Mouse (Mus musculus): ENCODE measurements around the gene Pate2. TPM values are rescaled to one million over a fixed set of nuclear protein-coding genes. Genes with fewer than 3 reads are reported as not detected.
A peak's percentile ranks its signal among the peaks of the same experiment; 100 is the strongest.
"Not testable (repeated sequence)": the region's sequence is repeated elsewhere in the genome, so short reads cannot be mapped to it uniquely, and the experiment has no call there.

Pate2 gene
- total RNA-seq, 1 experiment from 2014 or later, result not detected

DNA sequence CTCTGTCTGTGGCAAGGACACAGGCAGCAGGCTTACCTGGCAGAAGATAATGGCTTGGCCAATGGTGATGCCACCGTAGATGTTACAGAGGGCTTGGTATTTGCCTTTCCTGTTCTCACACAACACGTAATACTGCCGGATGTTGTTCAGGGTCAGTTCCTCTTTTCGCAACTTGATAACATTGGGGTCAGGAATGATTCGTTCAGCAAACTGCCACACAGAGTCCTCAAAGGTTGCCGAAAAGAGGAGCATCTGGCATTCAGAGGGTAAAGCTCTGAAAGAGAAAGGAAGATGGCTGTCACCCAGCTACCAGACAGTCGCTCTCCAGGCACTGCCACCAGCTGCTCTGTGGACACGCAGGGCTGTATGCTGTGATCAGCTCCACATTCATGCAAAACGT lies 23.3 kb upstream of the Pate2 start:
- peak; percentile 59 for ATAC-seq (replicated peaks; ENCODE audit: insufficient number of reproducible peaks, low FRiP score, low TSS enrichment, poor library complexity, severe bottlenecking)

DNA sequence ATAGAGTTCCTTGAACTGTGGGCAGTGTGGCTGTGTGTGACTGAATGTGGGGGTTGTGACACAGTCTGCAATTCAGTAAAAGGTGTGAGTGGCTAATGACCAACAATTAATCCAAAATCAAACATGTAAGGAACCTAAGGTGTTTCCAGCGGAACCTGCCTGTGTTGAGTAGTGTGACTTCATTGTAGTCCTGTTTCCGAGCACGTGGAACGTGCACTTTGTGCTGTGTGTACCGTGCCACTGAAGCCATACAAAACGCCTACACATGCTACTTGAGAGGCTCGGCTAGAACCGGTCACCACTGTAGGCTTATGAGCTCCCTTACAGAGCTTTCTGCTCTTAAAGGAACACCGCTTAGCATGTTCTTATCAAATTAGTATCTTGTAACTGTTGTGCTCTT lies 21.6 kb upstream of the Pate2 start:
- ATAC-seq (replicated peaks; ENCODE audit: insufficient number of reproducible peaks, low FRiP score, low TSS enrichment, poor library complexity, severe bottlenecking), result no peak

DNA sequence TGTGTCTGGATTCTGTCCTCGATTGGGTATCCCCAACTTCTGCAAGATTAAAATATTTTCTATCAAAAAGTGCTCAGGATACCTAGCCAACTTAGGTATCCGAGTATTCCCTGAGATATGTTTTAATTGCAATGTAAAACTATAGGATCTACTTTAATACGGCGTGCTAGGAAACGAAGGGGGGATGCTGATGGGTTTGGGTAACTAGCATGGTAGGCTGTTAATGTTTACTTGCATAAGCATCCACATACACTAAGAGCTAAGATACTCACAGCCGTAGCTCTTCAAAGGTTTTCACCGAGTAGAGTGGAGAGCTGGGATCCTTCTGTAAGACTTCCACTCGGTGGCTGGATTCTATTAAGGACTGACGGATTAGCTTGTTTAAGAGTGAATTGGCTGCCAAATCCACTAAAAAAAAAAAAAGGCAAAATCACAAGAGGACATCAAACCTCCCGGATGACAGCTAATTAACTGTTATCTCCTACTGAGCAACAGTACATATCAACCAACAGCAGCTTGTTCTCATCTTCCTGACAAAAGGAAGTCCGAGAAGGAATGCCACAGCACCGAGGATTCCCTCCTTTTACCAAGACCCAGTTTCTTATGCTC lies 13.5 kb upstream of the Pate2 start:
- ATAC-seq (replicated peaks; ENCODE audit: insufficient number of reproducible peaks, low FRiP score, low TSS enrichment, poor library complexity, severe bottlenecking), result no peak

DNA sequence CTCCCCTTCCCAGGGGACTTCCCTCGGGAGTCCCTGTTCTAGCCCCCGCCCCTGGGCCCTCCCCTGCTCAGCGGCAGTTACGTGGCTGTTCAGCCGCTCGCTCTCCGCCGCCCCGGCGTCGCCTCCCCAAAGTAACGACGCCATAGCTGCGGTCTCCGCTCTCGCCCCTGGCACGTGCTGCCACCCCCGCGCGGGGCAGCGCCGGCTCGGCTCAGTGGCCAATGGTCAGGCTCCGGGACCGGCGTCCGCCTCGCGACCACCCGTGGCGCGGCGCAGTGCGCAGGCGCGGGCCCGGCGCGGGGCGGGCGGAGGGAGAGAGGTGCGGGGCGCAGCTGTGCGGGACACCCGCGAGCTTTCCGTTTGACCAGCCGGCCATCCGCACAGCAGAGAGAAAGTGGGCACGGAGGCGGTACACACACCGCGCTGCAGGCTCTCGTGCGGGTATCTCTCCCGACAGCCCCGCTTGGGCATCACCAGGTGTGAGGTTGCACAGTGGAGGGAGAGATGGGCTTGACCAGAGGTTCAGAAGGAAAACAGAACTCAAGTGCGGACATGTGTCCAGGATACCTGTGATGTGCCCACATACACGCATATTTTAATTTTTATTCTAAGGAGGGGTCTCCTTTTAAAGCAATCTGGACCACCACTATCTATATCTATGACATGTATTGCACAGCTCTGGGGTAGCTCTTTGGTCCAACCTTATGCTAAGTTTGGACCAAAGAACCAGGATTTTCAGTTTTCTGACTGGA lies 11.7 kb upstream of the Pate2 start, which contains the start of the genes Ddx25 and Pus3:
Gene Ddx25, minus strand, starts transcription at position 272 of the 752 bp plus-strand sequence.
Gene Pus3, plus strand, starts transcription at position 339 of the 752 bp plus-strand sequence.
- ATAC-seq (replicated peaks; ENCODE audit: insufficient number of reproducible peaks, low FRiP score, low TSS enrichment, poor library complexity, severe bottlenecking), result 0 out of 2 replicates have a peak, but pooled peaks have one; percentile 23

DNA sequence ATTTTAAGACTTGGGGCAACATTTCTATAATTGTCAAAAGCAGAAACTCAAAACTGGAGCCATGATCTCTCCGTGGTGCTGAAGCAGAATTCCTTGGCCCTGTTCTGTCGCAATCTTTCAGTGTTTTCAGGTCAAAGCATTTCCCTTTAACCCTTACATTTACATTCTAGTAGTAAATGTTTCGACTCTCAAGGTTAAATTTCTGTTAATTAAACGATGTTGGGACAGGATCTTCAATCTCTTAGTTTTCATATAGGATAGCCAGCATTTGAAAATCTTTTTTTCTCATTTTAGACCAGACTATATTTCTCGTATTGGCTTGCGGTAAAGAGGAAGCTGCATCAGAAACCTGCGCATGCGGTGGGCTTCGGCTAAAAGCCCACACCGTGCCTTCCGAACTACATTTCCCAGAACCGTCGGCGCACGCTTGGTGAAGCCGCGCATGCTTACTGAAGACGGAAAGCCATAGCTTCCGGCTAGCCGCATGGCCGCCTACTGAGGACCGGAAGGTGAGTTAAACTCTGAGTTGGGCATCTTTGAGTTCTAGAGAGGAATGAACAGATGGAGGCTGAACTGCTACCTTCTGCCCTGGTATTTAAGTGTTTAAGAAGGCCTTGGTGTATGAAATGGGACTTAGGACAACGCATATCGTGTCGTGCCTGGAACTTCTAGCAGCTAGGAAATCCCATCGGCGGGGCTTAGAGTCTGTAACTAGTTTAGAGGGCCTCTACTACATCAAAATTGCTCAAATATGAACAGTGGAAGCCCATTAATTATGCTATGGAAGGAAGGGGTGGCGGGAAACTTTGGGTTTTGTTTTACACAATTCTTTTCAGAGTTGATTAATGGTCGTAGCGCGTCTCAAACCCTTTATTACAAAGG lies 10.8 kb upstream of the Pate2 start:
- ATAC-seq (replicated peaks; ENCODE audit: insufficient number of reproducible peaks, low FRiP score, low TSS enrichment, poor library complexity, severe bottlenecking), result peak; percentile 95

DNA sequence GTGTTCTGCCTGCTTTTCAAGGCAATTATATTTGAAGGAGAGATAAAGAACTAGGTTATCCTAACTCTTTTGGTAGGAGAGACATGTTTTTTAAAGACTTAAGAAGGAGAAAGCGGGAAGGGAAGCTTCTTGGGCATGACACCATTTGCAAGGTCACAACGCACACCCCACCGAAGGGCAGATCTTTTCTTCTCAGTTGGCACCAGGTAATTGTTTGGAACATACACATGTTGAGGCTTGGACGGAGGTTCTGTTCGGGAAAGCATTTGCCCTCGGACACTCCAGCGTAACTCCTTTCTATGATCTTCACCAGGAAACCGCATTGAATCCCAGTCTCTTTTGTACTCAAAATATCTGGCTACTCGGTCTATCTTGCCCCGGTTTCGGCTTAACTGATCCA lies 9.0 kb upstream of the Pate2 start:
- ATAC-seq (replicated peaks; ENCODE audit: insufficient number of reproducible peaks, low FRiP score, low TSS enrichment, poor library complexity, severe bottlenecking), result no peak

DNA sequence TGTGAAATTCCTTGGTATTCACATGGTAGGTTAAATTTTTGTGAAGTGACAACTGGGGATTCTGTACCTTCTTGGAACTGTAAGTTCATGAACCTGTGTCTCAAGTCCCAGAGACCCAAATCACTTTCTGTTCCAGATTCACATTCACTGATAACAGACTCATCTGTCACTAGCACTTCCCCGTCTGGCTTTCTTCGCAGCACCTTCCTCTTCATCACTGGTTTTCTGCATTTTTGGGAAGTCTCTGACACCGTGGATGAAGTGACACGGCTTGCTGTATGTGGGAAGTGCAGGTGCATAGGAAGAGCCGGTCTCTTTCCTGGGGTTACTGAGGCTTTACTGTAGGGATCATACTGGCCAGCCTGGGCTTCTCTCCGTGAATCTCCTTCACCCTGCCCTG lies 8.5 kb upstream of the Pate2 start:
- ATAC-seq (replicated peaks; ENCODE audit: insufficient number of reproducible peaks, low FRiP score, low TSS enrichment, poor library complexity, severe bottlenecking), result no peak

DNA sequence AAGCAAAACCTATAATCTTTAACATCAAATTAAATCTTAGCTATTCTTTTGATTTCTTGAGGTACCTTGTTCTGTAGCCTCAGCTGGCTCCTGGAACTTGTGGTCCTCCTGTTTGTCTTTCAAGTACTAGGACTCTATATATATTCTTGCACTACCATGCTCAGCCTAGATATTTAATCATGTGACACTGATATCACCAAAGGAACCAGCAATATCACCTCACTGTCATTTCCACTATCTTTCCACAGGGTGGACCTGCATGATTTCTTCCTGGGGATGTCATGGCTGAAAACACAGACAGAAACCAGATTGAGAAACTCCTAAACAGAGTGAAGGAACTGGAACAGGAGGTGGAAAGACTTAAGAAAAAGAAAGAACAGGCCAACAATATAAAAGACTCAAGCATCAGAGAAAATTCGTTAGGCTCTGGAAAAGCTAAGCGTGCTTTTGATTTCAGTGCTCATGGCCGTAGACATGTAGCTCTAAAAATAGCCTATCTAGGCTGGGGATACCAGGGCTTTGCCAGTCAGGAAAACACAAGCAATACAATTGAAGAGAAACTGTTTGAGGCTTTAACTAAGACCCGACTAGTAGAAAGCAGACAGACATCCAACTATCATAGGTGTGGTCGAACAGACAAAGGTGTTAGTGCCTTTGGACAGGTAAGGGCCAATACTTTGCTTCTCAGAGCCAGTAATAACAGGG lies 5.4 kb upstream of the Pate2 start:
- no peak for ATAC-seq (replicated peaks; ENCODE audit: insufficient number of reproducible peaks, low FRiP score, low TSS enrichment, poor library complexity, severe bottlenecking)

DNA sequence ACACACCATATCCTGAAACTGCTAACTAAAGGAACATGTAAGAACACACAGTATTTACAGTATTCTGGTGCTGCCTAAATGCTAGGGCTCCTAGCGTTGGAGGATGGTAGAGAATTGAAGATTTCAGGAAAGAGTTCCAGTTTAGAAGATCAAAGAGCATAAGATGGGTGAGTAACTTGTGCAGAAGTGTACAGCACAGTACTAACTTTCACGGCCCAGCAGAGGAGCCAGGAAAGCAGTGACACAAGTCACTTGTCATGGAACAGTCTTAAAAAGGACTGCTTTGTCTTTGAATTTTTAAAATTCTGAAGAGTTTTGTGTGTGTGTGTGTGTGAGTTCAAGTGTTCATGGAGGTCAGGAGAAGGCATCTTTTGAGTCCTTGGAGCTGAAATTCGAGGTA lies 2.1 kb upstream of the Pate2 start:
- ATAC-seq (replicated peaks; ENCODE audit: insufficient number of reproducible peaks, low FRiP score, low TSS enrichment, poor library complexity, severe bottlenecking), result no peak

DNA sequence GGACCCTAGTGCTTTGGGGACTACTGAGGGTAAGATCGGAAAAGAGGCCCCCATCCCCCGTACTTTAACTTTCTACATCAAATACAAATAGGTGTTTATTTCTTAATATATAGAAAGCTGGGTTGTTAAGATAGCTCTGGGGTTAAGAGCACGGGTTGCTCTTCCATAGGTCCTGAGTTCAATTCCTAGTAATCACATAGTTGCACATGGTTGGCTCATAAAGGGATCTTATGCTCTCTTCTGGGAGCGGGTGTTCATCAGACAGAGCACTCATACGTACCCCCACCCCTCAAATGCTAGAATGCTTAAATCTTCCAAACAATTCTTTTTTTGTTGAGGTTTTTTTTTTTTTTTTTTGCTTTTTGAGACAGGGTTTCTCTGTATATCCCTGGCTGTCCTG lies 579 bp downstream of the Pate2 start:
- no peak for ATAC-seq (replicated peaks; ENCODE audit: insufficient number of reproducible peaks, low FRiP score, low TSS enrichment, poor library complexity, severe bottlenecking)

DNA sequence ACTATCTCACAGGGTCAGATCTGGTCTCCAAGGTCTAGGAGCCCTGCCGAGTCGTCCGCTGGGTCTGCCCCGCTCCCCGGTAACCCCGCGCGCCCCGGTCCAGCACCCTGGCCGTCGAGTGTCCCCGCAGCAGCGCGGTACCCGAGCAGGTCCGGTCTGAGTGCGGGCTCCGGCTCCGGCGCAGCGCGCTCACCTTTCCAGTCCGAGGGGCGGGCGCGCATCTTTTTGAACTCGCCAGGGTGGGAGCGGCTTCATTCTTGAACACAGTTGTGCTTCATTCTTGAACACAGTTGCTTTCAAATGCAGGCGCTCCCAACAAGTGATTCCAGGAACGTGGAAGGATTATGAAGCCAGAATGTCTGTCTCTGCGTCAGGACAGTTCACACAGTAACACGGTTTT lies 4.3 kb downstream of the Pate2 start:
- no peak for ATAC-seq (replicated peaks; ENCODE audit: insufficient number of reproducible peaks, low FRiP score, low TSS enrichment, poor library complexity, severe bottlenecking)

DNA sequence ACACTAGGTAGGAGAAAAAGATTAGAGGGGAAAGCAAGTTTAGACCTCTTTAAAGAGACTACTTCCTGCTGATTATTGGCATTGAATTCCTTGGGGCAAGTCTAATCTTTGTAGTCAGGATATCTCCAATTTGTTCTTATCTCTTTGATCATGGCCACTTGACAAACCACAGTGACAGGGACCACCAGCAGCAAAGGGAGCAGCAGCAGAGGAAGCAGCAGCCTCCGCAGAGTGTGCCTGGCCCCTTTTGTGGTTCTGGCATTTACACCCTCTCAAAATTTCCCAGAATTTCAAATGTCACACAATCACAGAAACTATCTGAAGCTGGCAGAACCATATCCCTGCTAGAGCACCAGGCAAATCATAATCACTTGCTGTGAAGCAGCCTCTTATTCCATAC lies 17.6 kb downstream of the Pate2 start:
- ATAC-seq (replicated peaks; ENCODE audit: insufficient number of reproducible peaks, low FRiP score, low TSS enrichment, poor library complexity, severe bottlenecking), result no peak

DNA sequence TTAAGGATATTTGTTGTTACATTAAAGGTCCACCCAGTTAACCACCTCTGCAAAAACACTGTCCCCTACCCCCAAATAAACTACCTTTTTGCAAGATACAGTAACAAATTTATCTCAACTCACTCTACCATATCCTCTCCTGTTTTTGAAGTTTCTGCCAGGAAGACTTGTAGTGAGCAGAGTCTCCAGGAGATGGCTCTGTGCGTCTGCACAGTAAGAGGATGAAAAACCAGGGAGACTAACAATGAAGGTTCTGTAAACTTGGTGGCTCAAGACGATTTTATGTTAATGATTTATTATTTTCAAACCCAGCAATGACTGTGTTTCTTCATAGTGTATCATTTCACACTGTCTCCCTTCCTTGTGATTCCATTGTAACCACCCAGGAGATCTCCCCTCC lies 22.8 kb downstream of the Pate2 start:
- no peak for ATAC-seq (replicated peaks; ENCODE audit: insufficient number of reproducible peaks, low FRiP score, low TSS enrichment, poor library complexity, severe bottlenecking)

DNA sequence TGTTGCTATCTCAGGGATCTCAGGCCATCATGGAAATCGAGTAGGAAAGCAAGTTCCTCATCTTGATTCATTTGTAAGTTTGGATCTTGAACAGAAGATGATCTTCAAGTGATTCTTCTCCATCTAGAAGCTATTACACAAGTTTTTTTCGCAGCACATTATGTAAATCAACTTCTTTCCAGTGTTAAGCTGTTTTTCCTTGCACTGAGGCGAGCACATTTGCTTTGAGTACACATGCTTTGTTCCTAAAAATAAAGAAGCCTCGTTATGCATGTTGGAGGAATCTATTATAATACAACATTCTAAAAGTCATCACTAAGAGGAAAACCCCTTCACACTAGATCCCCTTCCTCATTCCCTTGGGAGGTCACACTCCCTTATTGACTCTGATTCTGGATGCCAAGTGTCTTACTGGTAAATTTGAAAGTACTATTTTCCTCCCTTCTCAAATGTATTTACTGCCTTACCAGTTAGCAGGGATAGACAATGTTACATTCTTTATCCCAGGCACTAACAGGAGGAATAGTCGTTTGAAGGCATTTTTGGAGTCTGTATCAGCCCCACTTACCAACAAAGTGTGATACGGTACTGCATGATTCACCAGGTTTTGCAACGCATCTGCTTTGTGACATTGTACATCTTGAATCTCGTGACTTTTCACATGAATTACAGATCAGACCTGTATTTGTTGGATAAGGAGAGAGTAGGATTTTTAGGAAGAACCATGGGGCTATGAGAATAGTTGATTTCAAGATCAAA lies 37.7 kb downstream of the Pate2 start:
- ATAC-seq (replicated peaks; ENCODE audit: insufficient number of reproducible peaks, low FRiP score, low TSS enrichment, poor library complexity, severe bottlenecking), result no peak

DNA sequence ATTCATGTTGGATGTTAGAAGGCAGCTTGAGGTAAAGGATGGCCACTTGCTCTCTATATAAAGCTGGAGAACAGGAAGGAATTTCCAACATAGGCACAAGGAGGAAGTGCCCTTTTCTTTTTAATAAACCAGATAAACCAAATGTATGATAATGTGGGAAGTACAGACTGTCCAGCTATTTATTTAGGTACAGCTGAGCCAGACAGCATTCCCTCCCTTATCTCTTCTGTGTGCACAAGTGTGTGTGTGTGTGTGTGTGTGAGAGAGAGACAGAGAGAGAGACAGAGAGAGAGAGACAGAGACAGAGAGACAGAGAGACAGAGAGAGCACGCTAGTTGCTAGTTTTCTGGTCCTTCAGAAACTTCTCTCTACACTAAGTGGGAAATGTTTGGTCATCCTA lies 41.8 kb downstream of the Pate2 start, which contains the start of gene Pate4:
Gene Pate4, minus strand, starts transcription at position 101 of the 400 bp plus-strand sequence.
- no peak for ATAC-seq (replicated peaks; ENCODE audit: insufficient number of reproducible peaks, low FRiP score, low TSS enrichment, poor library complexity, severe bottlenecking)

DNA sequence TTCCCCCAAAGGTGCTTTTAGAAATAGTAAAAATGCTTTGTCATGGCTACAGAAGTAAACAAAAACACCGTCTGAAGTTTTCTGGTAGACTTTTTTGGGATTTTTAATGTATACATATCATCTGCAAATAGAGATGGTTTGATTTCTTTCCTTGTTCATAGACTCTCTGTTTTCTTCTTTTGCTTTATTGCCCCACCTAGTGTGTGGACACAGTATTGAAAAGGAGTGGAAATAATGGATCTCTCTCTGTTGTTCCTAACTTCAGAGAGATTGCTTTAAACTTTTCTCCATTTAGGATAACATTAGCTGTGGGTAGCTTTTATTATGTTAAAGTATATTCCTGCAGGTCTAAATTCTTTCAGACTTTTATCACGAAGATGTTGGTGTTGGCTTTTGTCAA lies 43.9 kb downstream of the Pate2 start:
- no peak for ATAC-seq (replicated peaks; ENCODE audit: insufficient number of reproducible peaks, low FRiP score, low TSS enrichment, poor library complexity, severe bottlenecking)

DNA sequence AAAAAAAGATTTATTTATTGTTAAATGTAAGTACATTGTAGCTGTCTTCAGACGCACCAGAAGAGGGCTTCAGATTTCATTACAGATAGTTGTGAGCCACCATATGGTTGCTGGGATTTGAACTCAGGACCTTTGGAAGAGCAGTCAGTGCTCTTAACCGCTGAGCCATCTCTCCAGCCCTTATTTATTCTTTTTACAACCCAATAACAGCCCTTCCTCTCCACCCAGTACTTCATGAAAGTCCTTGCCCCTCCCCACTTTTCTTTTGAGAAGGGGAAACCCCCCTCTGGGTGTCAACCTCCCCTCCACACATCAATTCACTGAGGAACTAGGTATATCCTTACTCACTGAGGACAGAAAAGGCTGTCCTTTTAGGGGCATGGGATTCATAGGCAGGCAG lies 46.7 kb downstream of the Pate2 start:
- not testable (repeated sequence) for ATAC-seq (replicated peaks; ENCODE audit: insufficient number of reproducible peaks, low FRiP score, low TSS enrichment, poor library complexity, severe bottlenecking)

DNA sequence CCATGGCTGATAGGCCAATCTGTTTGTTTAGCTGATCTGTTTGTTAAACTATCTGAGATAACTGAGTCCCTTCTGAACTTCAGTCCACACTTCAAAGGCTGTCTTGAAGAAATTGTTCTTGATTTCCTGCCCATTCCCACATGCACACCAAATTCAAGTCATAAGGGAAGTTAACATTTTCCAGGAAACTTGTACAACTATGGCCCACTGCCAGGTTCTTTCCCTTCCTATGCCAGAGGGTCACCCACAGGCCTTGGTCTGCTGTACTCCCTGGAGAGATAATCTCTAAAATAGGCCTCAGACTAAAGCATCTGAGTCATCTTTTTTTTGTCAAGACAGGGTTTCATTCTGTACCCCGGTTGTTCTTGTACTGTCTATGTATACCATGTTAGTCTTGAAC lies 62.9 kb downstream of the Pate2 start:
- ATAC-seq (replicated peaks; ENCODE audit: insufficient number of reproducible peaks, low FRiP score, low TSS enrichment, poor library complexity, severe bottlenecking), result no peak

Measured in monocyte, adult 5-6 weeks (primary cell).